Mouse (Mus musculus) forebrain, embryonic 15.5 days (tissue): Measurements from ENCODE around the gene Serac1. TPM values are rescaled to one million over a fixed set of nuclear protein-coding genes. Genes with fewer than 3 reads are reported as not detected.
"Not testable (repeated sequence)": the region's sequence is repeated elsewhere in the genome, so short reads cannot be mapped to it uniquely, and the experiment has no call there.

Source experiments
- ATAC-seq: fragments of 200-750 bp; cut with Nextera tagmentation; replicated peaks from 2 replicates; pipeline ENCODE4 v1.8.0; 2017; ENCODE audit warnings: mild to moderate bottlenecking, moderate TSS enrichment, moderate library complexity
- H3K27ac ChIP-seq: fragments of 300-500 bp; sonication (generic); replicated peaks from 2 replicates; pipeline ENCODE4 v1.5.1; 2015; ENCODE audit warnings: mild to moderate bottlenecking, inconsistent platforms
- H3K27me3 ChIP-seq: fragments of 300-500 bp; sonication (generic); 2 replicates; pipeline ENCODE4 v1.6.1; 2015; ENCODE audit warnings: inconsistent platforms
- H3K36me3 ChIP-seq: fragments of 300-500 bp; sonication (generic); 2 replicates; pipeline ENCODE4 v1.6.1; 2015; ENCODE audit warnings: mild to moderate bottlenecking, inconsistent platforms
- H3K4me1 ChIP-seq: fragments of 300-500 bp; sonication (generic); 2 replicates; pipeline ENCODE4 v1.6.1; 2015; ENCODE audit warnings: inconsistent platforms
- H3K4me2 ChIP-seq: fragments of 300-500 bp; sonication (generic); replicated peaks from 2 replicates; pipeline ENCODE4 v1.6.1; 2015; ENCODE audit warnings: mild to moderate bottlenecking, inconsistent platforms
- H3K4me3 ChIP-seq: fragments of 300-500 bp; sonication (generic); 2 replicates; pipeline ENCODE4 v1.5.1; 2015; ENCODE audit warnings: mild to moderate bottlenecking, inconsistent platforms
- H3K9ac ChIP-seq: fragments of 300-500 bp; sonication (generic); replicated peaks from 2 replicates; pipeline ENCODE4 v1.6.1; 2015; ENCODE audit warnings: mild to moderate bottlenecking, inconsistent platforms
- H3K9me3 ChIP-seq: fragments of 300-500 bp; sonication (generic); 2 replicates; pipeline ENCODE4 v1.6.1; 2016; ENCODE audit warnings: inconsistent platforms
- WGBS: fragments of 180-500 bp; shearing (Covaris S2); methylation state at CpG from one replicate; pipeline ENCODE4 v1.1.7; 2015; ENCODE audit warnings: mixed read lengths; 5-methylcytosine and 5-hydroxymethylcytosine counted together
- polyA plus RNA-seq: library from polyadenylated mRNA; unstranded; fragments of >200 nt; fragmentation: Nextera tagmentation; extraction: Ambion mirVana; gene quantifications from 2 replicates; pipeline ENCODE4 v1.2.1, GENCODE M21; 2015

Gene Serac1
- polyA plus RNA-seq, 1 experiment from 2014 or later: 12.1 TPM

DNA sequence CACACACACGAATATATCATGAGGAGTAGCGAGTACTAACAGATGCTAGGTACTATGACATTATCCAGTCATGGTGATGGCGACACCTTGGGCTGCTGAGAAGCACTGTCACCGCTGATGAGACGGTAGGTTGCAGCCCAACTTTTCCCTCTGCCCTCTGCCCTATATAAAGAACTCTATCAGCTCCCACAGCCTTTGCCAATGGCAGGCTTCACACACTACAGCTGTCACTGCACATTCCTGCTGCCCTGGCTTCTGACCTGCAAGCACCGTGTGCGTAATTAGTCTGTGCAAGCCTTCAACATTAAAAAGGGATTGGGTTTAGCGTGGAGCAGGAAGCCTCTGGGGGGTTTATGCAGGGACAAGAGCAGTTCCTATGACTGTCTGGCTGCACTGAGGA is 16.7 kb downstream of the Serac1 start:
- Histone ChIP-seq H3K4me1 (no peaks in the 10 kb centered on the region), H3K4me3 (no peak overlapping the region), H3K27me3 (no peaks in the 10 kb centered on the region), H3K36me3 (peaks cover 46% of the 10 kb centered on the region), H3K9ac (no peak overlapping the region), H3K4me2 (no peak overlapping the region), H3K9me3 (no peaks in the 10 kb centered on the region), H3K27ac (no peak overlapping the region)
- ATAC-seq: no peak
- 93% methylated on average over 8 of the region's 8 CpGs for WGBS

DNA sequence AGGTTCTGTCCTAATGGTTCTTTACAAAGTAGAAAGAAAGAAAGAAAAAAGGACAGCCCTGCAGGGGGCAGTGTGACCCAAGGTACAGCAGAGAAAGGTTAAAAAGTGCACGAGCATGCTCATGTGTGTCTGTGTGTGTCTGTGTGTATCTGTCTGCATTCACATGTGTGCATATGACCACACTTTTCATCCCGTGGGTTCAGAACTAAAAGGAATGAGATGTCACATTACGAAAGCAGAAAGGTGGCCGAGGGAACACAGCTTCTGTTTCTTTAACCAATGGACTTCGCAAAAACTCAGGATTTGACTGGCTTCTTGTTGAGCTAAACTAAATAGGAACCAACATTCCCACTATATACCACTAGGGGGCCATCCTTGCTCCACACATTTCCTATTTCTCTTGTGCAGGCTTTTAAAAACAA is 24.6 kb downstream of the Serac1 start:
- Histone ChIP-seq H3K27ac (no peak overlapping the region), H3K9me3 (no peaks in the 10 kb centered on the region), H3K4me1 (no peaks in the 10 kb centered on the region), H3K4me2 (no peak overlapping the region), H3K4me3 (no peak overlapping the region), H3K27me3 (no peaks in the 10 kb centered on the region), H3K36me3 (peaks cover 17% of the 10 kb centered on the region), H3K9ac (no peak overlapping the region)
- WGBS: 23% methylated on average over 5 of the region's 5 CpGs
- no peak for ATAC-seq

DNA sequence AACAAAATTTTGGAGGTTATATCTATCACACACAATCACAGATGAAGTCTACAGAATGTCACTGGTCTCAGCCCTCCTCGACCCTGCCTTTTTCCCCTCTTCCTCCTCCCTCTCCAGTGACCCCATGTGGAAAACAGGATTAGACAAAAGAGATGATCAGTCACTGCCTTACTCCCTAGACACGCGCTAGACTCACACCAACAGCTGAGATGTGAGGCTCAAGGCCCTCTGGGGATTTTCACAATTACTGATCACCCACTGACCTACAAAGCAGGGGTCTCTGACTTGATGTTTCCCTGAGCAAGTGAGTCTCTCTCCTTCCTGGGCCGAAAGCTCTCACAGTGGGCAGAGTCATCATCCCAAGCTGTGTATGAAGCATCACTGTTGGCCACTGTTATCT is 26.7 kb downstream of the Serac1 start:
- Histone ChIP-seq H3K4me1 (no peaks in the 10 kb centered on the region), H3K9me3 (no peaks in the 10 kb centered on the region), H3K4me3 (no peak overlapping the region), H3K4me2 (no peak overlapping the region), H3K27me3 (no peaks in the 10 kb centered on the region), H3K36me3 (peaks cover 27% of the 10 kb centered on the region), H3K27ac (no peak overlapping the region), H3K9ac (no peak overlapping the region)
- ATAC-seq: no peak
- WGBS: 44% methylated on average over 4 of the region's 4 CpGs

DNA sequence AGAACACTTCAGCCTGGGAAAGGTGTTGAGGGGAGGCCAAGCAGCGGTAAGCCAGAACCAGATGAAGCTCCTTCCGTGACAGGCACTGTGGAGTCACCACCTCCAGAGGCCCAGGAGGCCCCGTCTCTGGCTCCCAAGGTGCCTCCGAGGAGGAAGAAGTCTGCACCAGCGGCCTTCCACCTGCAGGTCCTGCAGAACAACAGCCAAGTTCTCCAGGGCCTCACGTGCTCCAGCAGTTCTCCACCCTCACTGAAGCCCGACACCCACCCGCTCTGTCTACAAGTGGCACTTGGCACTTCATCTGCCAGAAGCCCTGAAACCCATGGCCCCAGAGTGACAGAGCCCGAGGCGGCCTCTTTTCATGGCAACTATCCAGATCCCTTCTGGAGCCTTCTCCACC is 42.0 kb downstream of the Serac1 start:
- H3K9me3 ChIP-seq: no peaks in the 10 kb centered on the region
- 85% methylated on average over 10 of the region's 10 CpGs for WGBS
- H3K4me1 ChIP-seq: no peaks in the 10 kb centered on the region

DNA sequence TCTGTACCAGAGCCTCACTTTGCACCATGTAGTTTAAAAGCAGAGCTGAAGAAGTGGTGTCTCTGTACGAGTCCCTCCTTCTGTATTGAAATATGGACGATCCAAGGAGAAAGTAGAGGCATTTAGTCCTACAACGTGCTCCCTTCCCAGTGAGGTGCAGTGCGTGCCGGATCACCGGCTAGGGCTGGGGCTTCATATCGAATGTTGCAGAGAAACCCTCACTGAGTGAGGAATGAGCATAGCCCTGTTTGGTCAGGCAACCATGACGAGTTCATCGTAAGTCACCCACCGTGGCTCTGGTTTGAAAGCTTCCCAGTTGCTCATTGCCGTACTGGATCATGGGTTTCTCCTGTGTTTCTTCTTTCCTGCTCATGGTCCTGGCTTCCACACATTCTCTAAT is 42.7 kb downstream of the Serac1 start:
- Histone ChIP-seq H3K36me3 (0 out of 2 replicates have a peak, but pooled peaks cover under 1% of the 10 kb centered on the region), H3K27me3 (no peaks in the 10 kb centered on the region), H3K9me3 (no peaks in the 10 kb centered on the region), H3K27ac (no peak overlapping the region), H3K4me3 (no peak overlapping the region), H3K9ac (no peak overlapping the region), H3K4me2 (no peak overlapping the region), H3K4me1 (no peaks in the 10 kb centered on the region)
- ATAC-seq: no peak
- 93% methylated on average over 11 of the region's 11 CpGs for WGBS

More for the DNA sequence above, 42.0 kb downstream of the Serac1 start:
- no peak overlapping the region for H3K9ac ChIP-seq
- ATAC-seq: no peak
- no peak overlapping the region for H3K4me2 ChIP-seq
- no peak overlapping the region for H3K4me3 ChIP-seq
- H3K36me3 ChIP-seq: peaks cover 7% of the 10 kb centered on the region; the same call in 1 of the 2 replicates
- H3K27ac ChIP-seq: no peak overlapping the region
- no peaks in the 10 kb centered on the region for H3K27me3 ChIP-seq

DNA sequence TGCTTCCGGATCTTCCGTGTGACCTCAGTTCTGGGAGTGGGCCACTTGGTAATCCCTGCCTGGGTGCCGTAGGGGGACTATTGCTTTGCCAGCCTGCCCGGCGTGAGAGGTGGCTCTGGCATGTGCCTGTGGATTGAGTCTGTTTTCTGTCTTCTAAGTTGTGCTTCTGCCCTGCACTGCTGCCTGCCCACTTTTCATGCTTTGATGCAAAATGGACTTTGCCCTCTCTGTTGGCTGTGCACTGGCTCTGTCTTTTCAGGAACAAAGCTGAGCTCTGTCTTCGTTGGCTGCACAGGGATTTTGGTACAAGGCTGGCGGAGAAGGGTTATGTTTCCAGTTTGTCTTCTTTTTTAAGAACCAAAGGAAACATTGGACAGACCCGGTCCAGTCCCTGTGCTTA is 43.1 kb downstream of the Serac1 start:
- Histone ChIP-seq H3K4me3 (no peak overlapping the region), H3K9me3 (no peaks in the 10 kb centered on the region), H3K4me2 (no peak overlapping the region), H3K9ac (no peak overlapping the region), H3K27me3 (no peaks in the 10 kb centered on the region), H3K4me1 (no peaks in the 10 kb centered on the region), H3K27ac (no peak overlapping the region), H3K36me3 (no peaks in the 10 kb centered on the region)
- ATAC-seq: no peak
- 87% methylated on average over 8 of the region's 8 CpGs for WGBS

DNA sequence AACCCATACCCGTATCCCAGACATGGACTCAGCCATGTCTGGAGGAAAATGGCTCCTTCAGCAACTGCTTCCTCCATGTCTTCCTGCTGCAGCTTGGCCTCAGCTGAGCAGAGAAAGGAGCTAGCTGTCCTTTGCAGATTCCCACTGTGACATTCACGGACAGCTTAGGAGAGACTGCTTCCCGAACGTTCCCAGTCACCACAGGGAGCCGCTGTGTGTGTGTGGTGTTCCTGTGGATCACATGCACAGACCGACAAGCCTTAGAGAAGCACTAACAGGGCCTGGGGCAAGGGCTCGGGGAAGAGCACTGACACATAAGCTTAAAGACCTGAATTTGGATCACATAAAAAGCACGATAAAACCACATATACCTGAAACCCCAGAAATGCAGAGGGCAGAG is 43.9 kb downstream of the Serac1 start:
- WGBS: 38% methylated on average over 8 of the region's 8 CpGs
- no peaks in the 10 kb centered on the region for H3K9me3 ChIP-seq
- H3K9ac ChIP-seq: no peak overlapping the region
- no peak overlapping the region for H3K27ac ChIP-seq
- H3K4me3 ChIP-seq: no peak overlapping the region
- ATAC-seq: no peak
- H3K27me3 ChIP-seq: no peaks in the 10 kb centered on the region
- no peak overlapping the region for H3K4me2 ChIP-seq
- H3K36me3 ChIP-seq: no peaks in the 10 kb centered on the region
- no peaks in the 10 kb centered on the region for H3K4me1 ChIP-seq

DNA sequence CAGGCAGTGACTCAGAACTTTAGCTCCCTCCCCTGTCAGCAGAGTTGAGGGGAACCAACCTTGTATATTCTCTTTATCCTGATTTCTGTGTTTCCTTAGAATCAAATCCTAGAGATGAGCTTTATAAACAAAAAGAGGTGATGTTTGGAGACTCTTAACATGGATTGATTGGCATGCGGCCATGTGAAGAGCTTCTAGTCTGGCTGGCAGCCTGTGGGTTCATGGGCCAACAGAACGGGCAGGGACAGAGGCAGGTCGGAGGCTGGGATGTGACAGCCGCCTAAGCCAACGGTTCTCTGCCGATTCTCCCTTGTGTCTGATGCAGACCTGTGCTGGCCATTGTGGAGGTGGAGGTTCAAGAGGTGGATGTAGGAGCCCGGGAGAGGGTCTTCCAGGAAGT is 53.7 kb downstream of the Serac1 start:
- no peaks in the 10 kb centered on the region for H3K4me1 ChIP-seq
- no peaks in the 10 kb centered on the region for H3K9me3 ChIP-seq
- no peak overlapping the region for H3K4me2 ChIP-seq
- WGBS: 84% methylated on average over 7 of the region's 7 CpGs
- H3K27ac ChIP-seq: no peak overlapping the region
- no peak overlapping the region for H3K9ac ChIP-seq
- no peaks in the 10 kb centered on the region for H3K36me3 ChIP-seq
- no peak for ATAC-seq
- H3K4me3 ChIP-seq: no peak overlapping the region
- no peaks in the 10 kb centered on the region for H3K27me3 ChIP-seq

DNA sequence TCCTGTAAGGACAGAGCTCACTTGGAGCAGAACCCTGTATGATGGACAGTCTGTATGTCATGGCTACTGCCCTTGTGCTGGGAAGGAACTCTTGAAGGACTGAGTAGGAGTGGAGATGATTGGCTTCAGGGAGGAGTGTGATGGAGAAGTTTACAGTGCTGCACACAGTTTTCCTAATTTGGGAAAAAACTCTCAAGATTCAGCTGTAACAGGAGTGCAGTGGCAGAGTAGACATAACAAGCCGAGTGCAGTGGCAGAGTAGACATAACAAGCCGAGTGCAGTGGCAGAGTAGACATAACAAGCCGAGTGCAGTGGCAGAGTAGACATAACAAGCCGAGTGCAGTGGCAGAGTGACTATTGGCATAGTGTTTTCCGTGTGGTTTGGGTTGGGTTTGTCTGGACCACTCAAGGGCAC is 58.2 kb downstream of the Serac1 start:
- H3K4me2 ChIP-seq: peak overlapping the region; percentile 28
- not testable (repeated sequence) for H3K27ac ChIP-seq, H3K36me3 ChIP-seq, H3K9ac ChIP-seq, H3K4me3 ChIP-seq, H3K9me3 ChIP-seq, H3K27me3 ChIP-seq, H3K4me1 ChIP-seq
- ATAC-seq: peak; percentile 43; the same call in 1 of the 2 replicates
- whole genome bisulfite sequencing: 43% methylated on average over 5 of the region's 5 CpGs

DNA sequence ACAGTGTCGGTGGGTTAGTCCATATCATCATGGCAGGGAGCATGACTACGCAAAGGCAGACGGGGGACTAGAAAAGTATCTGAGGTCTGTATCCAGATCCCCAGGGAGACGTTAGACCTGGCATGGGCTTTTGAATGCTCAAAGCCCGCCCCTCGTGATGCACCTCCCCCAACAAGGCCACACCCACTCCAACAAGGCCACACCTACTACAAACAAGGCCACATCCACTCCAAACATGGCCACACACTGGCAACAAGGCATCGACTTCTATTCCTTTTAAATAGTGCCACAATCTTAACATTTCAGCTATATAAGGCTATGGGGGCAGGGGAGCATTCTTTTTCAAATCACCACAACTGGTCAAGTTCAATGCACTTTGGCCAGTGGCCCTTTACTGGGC is 58.9 kb downstream of the Serac1 start:
- no peak overlapping the region for H3K4me3 ChIP-seq
- H3K27ac ChIP-seq: no peak overlapping the region
- no peak overlapping the region for H3K9ac ChIP-seq
- H3K4me1 ChIP-seq: no peaks in the 10 kb centered on the region
- no peak for ATAC-seq
- H3K4me2 ChIP-seq: no peak overlapping the region
- H3K27me3 ChIP-seq: no peaks in the 10 kb centered on the region
- no peaks in the 10 kb centered on the region for H3K36me3 ChIP-seq
- 65% methylated on average over 7 of the region's 7 CpGs for WGBS
- no peaks in the 10 kb centered on the region for H3K9me3 ChIP-seq

DNA sequence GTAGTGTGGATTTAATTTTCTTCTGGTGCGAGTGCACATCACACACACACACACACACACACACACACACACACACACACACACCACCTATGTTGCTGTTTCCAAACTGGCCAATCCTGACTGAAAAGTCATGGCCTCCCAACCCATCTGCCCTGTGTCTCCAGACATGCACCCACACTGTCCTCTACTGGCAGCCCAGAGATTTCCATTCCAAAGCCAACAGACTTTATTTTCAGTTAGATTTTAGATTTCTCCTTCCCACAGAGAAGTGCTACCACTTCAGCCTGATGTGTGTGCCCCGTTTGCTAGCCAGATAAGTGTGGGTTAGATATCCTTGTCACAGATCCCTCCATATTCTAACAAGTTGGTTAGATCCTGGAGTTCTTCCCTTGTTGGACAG is 59.8 kb downstream of the Serac1 start:
- Histone ChIP-seq H3K4me2 (no peak overlapping the region), H3K9me3 (no peaks in the 10 kb centered on the region), H3K27me3 (no peaks in the 10 kb centered on the region), H3K4me1 (no peaks in the 10 kb centered on the region), H3K36me3 (no peaks in the 10 kb centered on the region), H3K4me3 (no peak overlapping the region), H3K27ac (no peak overlapping the region), H3K9ac (no peak overlapping the region)
- WGBS: 86% methylated on average over 2 of the region's 2 CpGs
- no peak for ATAC-seq

DNA sequence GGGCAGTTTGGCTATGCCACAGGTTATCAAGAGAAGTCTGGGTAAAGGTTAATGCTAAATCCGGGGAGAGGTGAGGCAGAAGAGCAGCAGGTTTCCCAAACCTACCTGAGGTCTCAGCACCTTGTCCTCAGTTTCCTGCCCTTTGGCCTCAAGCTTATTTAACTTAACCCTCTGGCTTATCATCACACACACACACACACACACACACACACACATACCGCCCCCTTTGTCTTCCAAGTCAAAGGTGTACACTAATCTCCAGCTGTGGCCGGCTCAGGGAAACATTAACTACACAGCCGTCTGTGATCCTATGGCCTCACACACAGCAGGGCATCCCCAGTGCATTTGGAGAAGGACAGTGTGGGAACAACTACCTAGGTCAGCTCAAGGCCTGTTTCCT is 61.2 kb downstream of the Serac1 start:
- WGBS: 72% methylated on average over 4 of the region's 4 CpGs
- H3K4me3 ChIP-seq: no peak overlapping the region
- no peaks in the 10 kb centered on the region for H3K27me3 ChIP-seq
- no peak overlapping the region for H3K9ac ChIP-seq
- no peaks in the 10 kb centered on the region for H3K4me1 ChIP-seq
- H3K36me3 ChIP-seq: no peaks in the 10 kb centered on the region
- ATAC-seq: no peak
- H3K27ac ChIP-seq: no peak overlapping the region
- H3K9me3 ChIP-seq: no peaks in the 10 kb centered on the region
- H3K4me2 ChIP-seq: no peak overlapping the region

DNA sequence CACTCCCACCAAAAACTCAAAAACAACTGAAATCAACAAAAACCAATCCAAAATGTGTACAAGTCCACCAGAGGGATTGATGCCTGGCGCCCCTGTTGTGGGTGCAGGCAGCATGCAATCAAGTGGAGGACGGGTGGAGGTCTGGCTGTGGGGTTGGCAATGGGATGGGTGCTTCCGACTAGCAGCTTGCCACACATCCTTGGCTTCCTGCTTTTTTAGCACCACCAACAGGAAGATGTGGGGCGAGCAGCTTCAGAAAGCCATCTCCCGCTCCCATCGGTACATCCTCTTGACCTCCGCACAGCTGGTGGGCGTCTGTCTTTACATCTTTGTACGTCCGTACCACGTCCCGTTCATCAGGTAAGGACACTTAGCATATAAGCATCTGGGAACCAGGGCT is 62.3 kb downstream of the Serac1 start:
- Histone ChIP-seq H3K27me3 (no peaks in the 10 kb centered on the region), H3K4me1 (no peaks in the 10 kb centered on the region), H3K9ac (no peak overlapping the region), H3K4me2 (no peak overlapping the region), H3K36me3 (no peaks in the 10 kb centered on the region), H3K4me3 (no peak overlapping the region), H3K27ac (no peak overlapping the region), H3K9me3 (no peaks in the 10 kb centered on the region)
- no peak for ATAC-seq
- WGBS: 72% methylated on average over 12 of the region's 12 CpGs
